Mouse (Mus musculus) liver, postnatal 0 days (tissue): ENCODE data around the gene Pld5.

Experiments used
- CTCF ChIP-seq: sonication (generic); IDR thresholded peaks from 2 replicates; pipeline ENCODE4 v1.5.1; 2016; ENCODE audit warnings: antibody characterized with exemption, low read depth
- EP300 ChIP-seq: IDR thresholded peaks from 2 replicates; pipeline ENCODE4 v1.6.1; 2016; ENCODE audit warnings: antibody characterized with exemption, low read depth, mild to moderate bottlenecking

GRCm38 (mm10) chr1:176115604-176116003 is 159.5 kb downstream of the Pld5 start:
- TF ChIP-seq CTCF (no peak), EP300 (no peak)
